Mouse (Mus musculus) lung, adult 2 months (tissue): Measurements from ENCODE around the gene Wdr31. TPM values are rescaled to one million over a fixed set of nuclear protein-coding genes. Genes with fewer than 3 reads are reported as not detected.
A peak's percentile ranks its signal among the peaks of the same experiment; 100 is the strongest.

ENCODE experiments used
- DNase-seq: peaks from one replicate; pipeline ENCODE4 v3.0.0; 2022
- H3K4me1 ChIP-seq: fragments of 200-500 bp; 2 replicates; pipeline ENCODE4 v1.6.1; 2011; ENCODE audit warnings: low read length; ENCODE audit not compliant: control insufficient read depth, insufficient read depth
- H3K4me3 ChIP-seq: fragments of 200-500 bp; replicated peaks from 2 replicates; pipeline ENCODE3; 2011; ENCODE audit warnings: low read depth, mild to moderate bottlenecking, control low read depth, low read length; ENCODE audit errors: extremely low read depth
- CTCF ChIP-seq: fragments of 200-500 bp; IDR thresholded peaks from 2 replicates; pipeline ENCODE4 v1.5.1; 2011; ENCODE audit warnings: mild to moderate bottlenecking, low read length, control low read depth; ENCODE audit not compliant: insufficient read depth
- POLR2A ChIP-seq: fragments of 200-500 bp; IDR thresholded peaks from 2 replicates; pipeline ENCODE4 v1.6.1; 2011; ENCODE audit warnings: low read depth, mild to moderate bottlenecking, control low read depth, low read length, borderline replicate concordance; ENCODE audit errors: extremely low read depth
- WGBS: fragments of 180-500 bp; shearing (Covaris S2); methylation state at CpG from one replicate; pipeline ENCODE4 v1.1.7; 2018; 5-methylcytosine and 5-hydroxymethylcytosine counted together
- polyA plus RNA-seq: library from polyadenylated mRNA; depleted of rRNA; stranded (reverse); fragments of >200 nt; gene quantifications from 2 replicates; pipeline ENCODE4 v1.2.3, GENCODE M21; 2012

Gene Wdr31
- polyA plus RNA-seq, 1 experiment: 4.2 TPM

GRCm38 (mm10) chr4:62500799-62501198 lies 30.1 kb upstream of the Wdr31 start:
- H3K4me3 ChIP-seq: no peak overlapping the region
- WGBS: 76% methylated on average over 4 of the region's 4 CpGs
- TF ChIP-seq CTCF (no peak), POLR2A (no peak)
- no peak for DNase-seq
- H3K4me1 ChIP-seq: peaks cover 20% of the 10 kb centered on the region

GRCm38 (mm10) chr4:62496815-62497214 lies 26.1 kb upstream of the Wdr31 start:
- Histone ChIP-seq H3K4me3 (no peak overlapping the region), H3K4me1 (peaks cover 15% of the 10 kb centered on the region)
- 19% methylated on average over 8 of the region's 8 CpGs for WGBS
- no peak for TF ChIP-seq POLR2A
- no peak for TF ChIP-seq CTCF
- peak; percentile 59 for DNase-seq

- Histone ChIP-seq H3K4me1 (peaks cover 15% of the 10 kb centered on the region), H3K4me3 (no peak overlapping the region)
- DNase-seq: peak; percentile 46
- TF ChIP-seq POLR2A: no peak
- no peak for TF ChIP-seq CTCF
- 44% methylated on average over 8 of the region's 8 CpGs for WGBS
These were observed 25.2 kb upstream of the Wdr31 start for GRCm38 (mm10) chr4:62495946-62496345.

GRCm38 (mm10) chr4:62494230-62494629 lies 23.5 kb upstream of the Wdr31 start:
- no peak overlapping the region for H3K4me3 ChIP-seq
- no peak for TF ChIP-seq POLR2A
- 50% methylated on average over 9 of the region's 9 CpGs for WGBS
- peaks cover 15% of the 10 kb centered on the region for H3K4me1 ChIP-seq
- DNase-seq: no peak

GRCm38 (mm10) chr4:62492682-62493081 lies 22.0 kb upstream of the Wdr31 start:
- 68% methylated on average over 2 of the region's 2 CpGs for WGBS
- DNase-seq: no peak
- TF ChIP-seq CTCF: no peak
- TF ChIP-seq POLR2A: no peak
- H3K4me1 ChIP-seq: peaks cover 15% of the 10 kb centered on the region
- no peak overlapping the region for H3K4me3 ChIP-seq

- WGBS: 89% methylated on average over 2 of the region's 2 CpGs
- Histone ChIP-seq H3K4me1 (peaks cover 2% of the 10 kb centered on the region), H3K4me3 (no peak overlapping the region)
- no peak for DNase-seq
- TF ChIP-seq CTCF (no peak), POLR2A (no peak)
These were observed 17.2 kb upstream of the Wdr31 start for GRCm38 (mm10) chr4:62487914-62488313.

- no peak for DNase-seq
- Histone ChIP-seq H3K4me3 (no peak overlapping the region), H3K4me1 (peaks cover 2% of the 10 kb centered on the region)
- WGBS: 75% methylated on average over 5 of the region's 5 CpGs
- TF ChIP-seq POLR2A (no peak), CTCF (no peak)
These were observed 16.5 kb upstream of the Wdr31 start for GRCm38 (mm10) chr4:62487172-62487571.

- no peak overlapping the region for H3K4me3 ChIP-seq
- DNase-seq: peak; percentile 54
- peaks cover 2% of the 10 kb centered on the region for H3K4me1 ChIP-seq
- 82% methylated on average over 15 of the region's 15 CpGs for WGBS
- TF ChIP-seq POLR2A: no peak
These were observed 15.5 kb upstream of the Wdr31 start for GRCm38 (mm10) chr4:62486162-62486696.

- DNase-seq: peak; percentile 52
- Histone ChIP-seq H3K4me1 (peaks cover 2% of the 10 kb centered on the region), H3K4me3 (no peak overlapping the region)
- TF ChIP-seq CTCF (no peak), POLR2A (no peak)
- WGBS: 66% methylated on average over 8 of the region's 8 CpGs
These were observed 14.9 kb upstream of the Wdr31 start for GRCm38 (mm10) chr4:62485450-62486161.

- DNase-seq: no peak
- WGBS: 71% methylated on average over 3 of the region's 3 CpGs
- H3K4me3 ChIP-seq: no peak overlapping the region
- H3K4me1 ChIP-seq: peaks cover 2% of the 10 kb centered on the region
- no peak for TF ChIP-seq CTCF
- TF ChIP-seq POLR2A: no peak
These were observed 14.2 kb upstream of the Wdr31 start for GRCm38 (mm10) chr4:62484928-62485327.
